Mouse (Mus musculus): ENCODE measurements around the gene Apc2.
A peak's percentile ranks its signal among the peaks of the same experiment; 100 is the strongest.
"Not testable (repeated sequence)": the region's sequence is repeated elsewhere in the genome, so short reads cannot be mapped to it uniquely, and the experiment has no call there.

Apc2 gene

GRCm38 (mm10) chr10:80295618-80296425 lies at the start of gene Apc2:
Apc2 (plus strand) TSS chr10:80295977.
- DNase-seq: peak; percentile 88

- no peak for DNase-seq
These were observed 47.9 kb upstream of the Apc2 start for GRCm38 (mm10) chr10:80247849-80248248.

- not testable (repeated sequence) for DNase-seq
These were observed 47.3 kb upstream of the Apc2 start for GRCm38 (mm10) chr10:80248437-80248836.

GRCm38 (mm10) chr10:80248971-80249640 lies 46.7 kb upstream of the Apc2 start, which contains the start of gene Ndufs7:
Ndufs7 (plus strand) TSS chr10:80249121.
- DNase-seq: peak; percentile 99

- no peak for DNase-seq
These were observed 45.7 kb upstream of the Apc2 start for GRCm38 (mm10) chr10:80250059-80250458.

GRCm38 (mm10) chr10:80250573-80250972 lies 45.2 kb upstream of the Apc2 start:
- no peak for DNase-seq

GRCm38 (mm10) chr10:80252011-80252410 lies 43.8 kb upstream of the Apc2 start:
- no peak for DNase-seq

- no peak for DNase-seq
These were observed 43.1 kb upstream of the Apc2 start for GRCm38 (mm10) chr10:80252493-80253274.

- DNase-seq: no peak
These were observed 42.2 kb upstream of the Apc2 start for GRCm38 (mm10) chr10:80253551-80253950.

GRCm38 (mm10) chr10:80254331-80255297 lies 41.2 kb upstream of the Apc2 start:
- no peak for DNase-seq

GRCm38 (mm10) chr10:80255881-80256535 lies 39.8 kb upstream of the Apc2 start:
- DNase-seq: no peak

GRCm38 (mm10) chr10:80257936-80258335 lies 37.8 kb upstream of the Apc2 start:
- peak; percentile 62 for DNase-seq

GRCm38 (mm10) chr10:80258752-80259462 lies 36.9 kb upstream of the Apc2 start:
- DNase-seq: peak; percentile 66

GRCm38 (mm10) chr10:80259463-80259805 lies 36.3 kb upstream of the Apc2 start:
- no peak for DNase-seq

GRCm38 (mm10) chr10:80259861-80260641 lies 35.7 kb upstream of the Apc2 start:
- peak; percentile 83 for DNase-seq

- DNase-seq: peak; percentile 93
These were observed 34.9 kb upstream of the Apc2 start, which contains the start of the genes Gamt and Dazap1 for GRCm38 (mm10) chr10:80260642-80261584. Gamt (minus strand) TSS chr10:80261012. Dazap1 (plus strand) TSS chr10:80261486.

GRCm38 (mm10) chr10:80261585-80261968 lies 34.2 kb upstream of the Apc2 start:
- DNase-seq: peak; percentile 95

- peak; percentile 64 for DNase-seq
These were observed 33.6 kb upstream of the Apc2 start for GRCm38 (mm10) chr10:80262169-80262568.

Data from cerebellum, adult 9-10 months (tissue).